Mouse (Mus musculus): Measurements from ENCODE around the gene Ndufaf3. TPM values are rescaled to one million over a fixed set of nuclear protein-coding genes. Genes with fewer than 3 reads are reported as not detected.

Gene Ndufaf3
- total and polyA plus RNA-seq, 2 experiments from 2014 or later, result 56.9 to 93.8 TPM

DNA sequence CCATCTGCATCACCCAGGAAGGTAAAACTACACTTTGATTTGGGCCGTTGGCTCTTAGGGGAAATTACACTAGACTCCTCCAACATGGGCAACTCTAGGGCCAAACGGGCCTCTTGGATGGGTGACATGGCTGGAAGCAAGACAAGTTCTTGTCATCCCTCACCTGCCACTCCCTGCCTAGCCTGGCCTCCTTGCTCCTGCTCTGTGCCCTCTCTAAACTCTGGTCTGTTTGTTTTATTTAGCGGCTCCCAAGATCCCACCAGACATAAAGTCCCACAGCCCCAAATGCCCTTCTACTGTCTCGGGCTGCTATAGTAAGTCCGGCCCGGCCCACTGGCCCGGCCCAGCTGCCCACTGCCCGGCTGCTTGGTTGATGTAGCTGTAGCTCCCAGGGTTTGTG is 3.6 kb downstream of the Ndufaf3 start:
- H3K4me1 ChIP-seq (ENCODE audit: insufficient read depth, low read length), result peaks cover 16% of the 10 kb centered on the region
- H3K4me3 ChIP-seq (ENCODE audit: low read depth, low read length), result no peak overlapping the region
- ATAC-seq (ENCODE audit: low FRiP score) (no peak), DNase-seq (ENCODE audit: low spot score) (no peak)
- no peaks in the 10 kb centered on the region for H3K27me3 ChIP-seq (ENCODE audit: insufficient read depth, low read length)
- H3K9me3 ChIP-seq (ENCODE audit: low read length), result no peaks in the 10 kb centered on the region
- TF ChIP-seq CTCF (IDR thresholded peaks at IDR 0.05), result no peak
- 95% methylated on average over 8 of the region's 8 CpGs for WGBS
- H3K36me3 ChIP-seq (ENCODE audit: insufficient read depth, low read length), result peaks cover 24% of the 10 kb centered on the region
- no peak overlapping the region for H3K9ac ChIP-seq (replicated peaks; ENCODE audit: low read length, poor library complexity, severe bottlenecking)
- H3K27ac ChIP-seq (ENCODE audit: low read depth, low read length), result no peak overlapping the region
- no peak overlapping the region for H3K4me2 ChIP-seq (ENCODE audit: low read depth, low read length, poor library complexity, severe bottlenecking)

DNA sequence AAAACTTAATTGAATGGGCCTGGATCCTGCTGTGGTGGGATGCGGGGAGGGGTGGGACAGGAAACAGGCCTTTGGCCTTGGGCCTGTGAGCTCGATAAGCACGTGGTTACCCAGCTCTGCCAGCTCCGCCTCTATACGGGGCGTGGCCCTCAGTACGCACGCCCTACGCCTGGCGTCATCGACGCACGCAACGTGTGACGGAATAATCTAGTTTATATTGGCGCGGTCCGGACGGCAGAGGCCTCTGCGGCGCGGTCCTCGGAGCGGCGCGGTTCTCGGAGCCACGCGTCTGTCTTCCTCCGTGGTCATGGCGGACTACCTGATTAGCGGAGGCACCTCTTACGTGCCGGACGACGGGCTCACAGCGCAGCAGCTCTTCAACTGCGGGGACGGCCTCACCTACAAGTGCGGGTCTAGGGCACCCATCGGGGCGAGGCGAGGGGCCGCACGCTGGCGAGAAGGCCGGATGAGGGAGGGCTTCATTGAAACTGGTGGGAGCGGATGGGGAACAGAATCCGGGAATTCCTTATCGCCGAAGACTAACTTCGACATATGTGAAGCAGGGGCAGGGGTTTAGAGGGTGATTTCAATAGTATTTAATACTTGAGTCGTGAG is 6.9 kb downstream of the Ndufaf3 start, which contains the start of gene Impdh2:
Gene Impdh2, plus strand, starts transcription at position 60 of the 615 bp plus-strand sequence.
- peak; percentile 28 for TF ChIP-seq CTCF (IDR thresholded peaks at IDR 0.05)
- Histone ChIP-seq H3K36me3 (ENCODE audit: insufficient read depth, low read length) (peaks cover 47% of the 10 kb centered on the region), H3K4me2 (ENCODE audit: low read depth, low read length, poor library complexity, severe bottlenecking) (peak within 1 kb of the TSS; percentile 69), H3K9me3 (ENCODE audit: low read length) (no peaks in the 10 kb centered on the region), H3K27ac (ENCODE audit: low read depth, low read length) (peak within 1 kb of the TSS; percentile 65), H3K27me3 (ENCODE audit: insufficient read depth, low read length) (no peaks in the 10 kb centered on the region), H3K9ac (replicated peaks; ENCODE audit: low read length, poor library complexity, severe bottlenecking) (peak within 1 kb of the TSS; percentile 71), H3K4me1 (ENCODE audit: insufficient read depth, low read length) (peaks cover 7% of the 10 kb centered on the region; the same call in 1 of the 2 replicates), H3K4me3 (ENCODE audit: low read depth, low read length) (peak within 1 kb of the TSS; percentile 53)
- ATAC-seq (ENCODE audit: low FRiP score) (peak; percentile 97), DNase-seq (ENCODE audit: low spot score) (peak; percentile 99)
- under 1% methylated on average over 53 of the region's 53 CpGs for WGBS

DNA sequence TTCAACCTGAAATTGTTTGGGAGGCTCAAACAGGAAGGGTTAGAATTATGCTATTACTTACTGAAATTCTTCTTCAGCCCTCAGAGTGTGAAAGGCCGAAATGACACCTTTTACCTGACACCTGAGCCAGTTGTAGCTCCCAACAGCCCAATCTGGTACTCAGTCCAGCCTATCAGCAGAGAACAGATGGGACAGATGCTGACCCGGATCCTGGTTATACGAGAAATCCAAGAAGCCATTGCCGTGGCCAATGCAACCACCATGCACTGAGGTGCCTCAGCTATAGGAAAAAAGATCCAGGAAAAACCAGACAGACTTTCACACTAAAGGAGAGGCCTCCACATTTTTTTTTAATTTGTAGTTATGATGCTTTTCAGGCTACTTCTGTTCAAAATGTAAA is 8.1 kb downstream of the Ndufaf3 start:
- no peak for ATAC-seq (ENCODE audit: low FRiP score)
- Histone ChIP-seq H3K27ac (ENCODE audit: low read depth, low read length) (no peak overlapping the region), H3K27me3 (ENCODE audit: insufficient read depth, low read length) (no peaks in the 10 kb centered on the region), H3K4me1 (ENCODE audit: insufficient read depth, low read length) (peaks cover 7% of the 10 kb centered on the region; the same call in 1 of the 2 replicates), H3K4me2 (ENCODE audit: low read depth, low read length, poor library complexity, severe bottlenecking) (no peak overlapping the region), H3K9me3 (ENCODE audit: low read length) (no peaks in the 10 kb centered on the region), H3K9ac (replicated peaks; ENCODE audit: low read length, poor library complexity, severe bottlenecking) (no peak overlapping the region), H3K4me3 (ENCODE audit: low read depth, low read length) (no peak overlapping the region), H3K36me3 (ENCODE audit: insufficient read depth, low read length) (peaks cover 40% of the 10 kb centered on the region)
- DNase-seq (ENCODE audit: low spot score), result no peak
- WGBS, result 93% methylated on average over 4 of the region's 4 CpGs
- TF ChIP-seq CTCF (IDR thresholded peaks at IDR 0.05), result no peak

GRCm38 (mm10) chr9:108546875-108547274 is 20.4 kb downstream of the Ndufaf3 start:
- TF ChIP-seq CTCF (IDR thresholded peaks at IDR 0.05), result no peak
- Histone ChIP-seq H3K9ac (replicated peaks; ENCODE audit: low read length, poor library complexity, severe bottlenecking) (no peak overlapping the region), H3K27ac (ENCODE audit: low read depth, low read length) (no peak overlapping the region), H3K36me3 (ENCODE audit: insufficient read depth, low read length) (peaks cover 55% of the 10 kb centered on the region), H3K9me3 (ENCODE audit: low read length) (no peaks in the 10 kb centered on the region), H3K4me1 (ENCODE audit: insufficient read depth, low read length) (no peaks in the 10 kb centered on the region), H3K4me2 (ENCODE audit: low read depth, low read length, poor library complexity, severe bottlenecking) (no peak overlapping the region), H3K27me3 (ENCODE audit: insufficient read depth, low read length) (no peaks in the 10 kb centered on the region), H3K4me3 (ENCODE audit: low read depth, low read length) (no peak overlapping the region)
- DNase-seq (ENCODE audit: low spot score) (no peak), ATAC-seq (ENCODE audit: low FRiP score) (no peak)
- WGBS, result 94% methylated on average over 1 of the region's 1 CpGs

- no peak overlapping the region for H3K4me3 ChIP-seq (ENCODE audit: low read depth, low read length)
- no peaks in the 10 kb centered on the region for H3K4me1 ChIP-seq (ENCODE audit: insufficient read depth, low read length)
- no peaks in the 10 kb centered on the region for H3K27me3 ChIP-seq (ENCODE audit: insufficient read depth, low read length)
- no peak for ATAC-seq (ENCODE audit: low FRiP score)
- peaks cover 59% of the 10 kb centered on the region for H3K36me3 ChIP-seq (ENCODE audit: insufficient read depth, low read length)
- TF ChIP-seq CTCF (IDR thresholded peaks at IDR 0.05), result no peak
- WGBS, result 97% methylated on average over 3 of the region's 3 CpGs
- H3K9ac ChIP-seq (replicated peaks; ENCODE audit: low read length, poor library complexity, severe bottlenecking), result no peak overlapping the region
- H3K27ac ChIP-seq (ENCODE audit: low read depth, low read length), result no peak overlapping the region
- no peak for DNase-seq (ENCODE audit: low spot score)
- H3K9me3 ChIP-seq (ENCODE audit: low read length), result no peaks in the 10 kb centered on the region
- H3K4me2 ChIP-seq (ENCODE audit: low read depth, low read length, poor library complexity, severe bottlenecking), result no peak overlapping the region
Observed at GRCm38 (mm10) chr9:108545986-108546385, 21.2 kb downstream of the Ndufaf3 start.

GRCm38 (mm10) chr9:108540846-108541245 is 26.4 kb downstream of the Ndufaf3 start:
- Histone ChIP-seq H3K9ac (replicated peaks; ENCODE audit: low read length, poor library complexity, severe bottlenecking) (no peak overlapping the region), H3K27ac (ENCODE audit: low read depth, low read length) (no peak overlapping the region), H3K27me3 (ENCODE audit: insufficient read depth, low read length) (no peaks in the 10 kb centered on the region), H3K4me1 (ENCODE audit: insufficient read depth, low read length) (no peaks in the 10 kb centered on the region), H3K36me3 (ENCODE audit: insufficient read depth, low read length) (peaks cover 58% of the 10 kb centered on the region), H3K9me3 (ENCODE audit: low read length) (no peaks in the 10 kb centered on the region), H3K4me3 (ENCODE audit: low read depth, low read length) (no peak overlapping the region), H3K4me2 (ENCODE audit: low read depth, low read length, poor library complexity, severe bottlenecking) (no peak overlapping the region)
- ATAC-seq (ENCODE audit: low FRiP score) (no peak), DNase-seq (ENCODE audit: low spot score) (no peak)
- TF ChIP-seq CTCF (IDR thresholded peaks at IDR 0.05), result no peak
